Mouse (Mus musculus) forebrain, embryonic 11.5 days (tissue): ENCODE data around the gene 1810010H24Rik. TPM values are rescaled to one million over a fixed set of nuclear protein-coding genes. Genes with fewer than 3 reads are reported as not detected.

Experiments used
- ATAC-seq: fragments of 200-750 bp; cut with Nextera tagmentation; replicated peaks from 2 replicates; pipeline ENCODE4 v1.8.0; 2017; ENCODE audit warnings: moderate TSS enrichment; ENCODE audit not compliant: low FRiP score
- DNase-seq: peaks from one replicate; pipeline ENCODE4 v3.0.0-alpha.2; 2017; ENCODE audit warnings: low spot score
- H3K27ac ChIP-seq: fragments of 300-500 bp; sonication (generic); 2 replicates; pipeline ENCODE4 v1.5.1; 2014; ENCODE audit warnings: low read depth, low read length
- H3K27me3 ChIP-seq: fragments of 300-500 bp; sonication (generic); 2 replicates; pipeline ENCODE4 v1.6.1; 2014; ENCODE audit warnings: mild to moderate bottlenecking, low read length, mixed read lengths; ENCODE audit not compliant: control insufficient read depth, insufficient read depth
- H3K36me3 ChIP-seq: fragments of 300-500 bp; sonication (generic); 2 replicates; pipeline ENCODE4 v1.6.1; 2014; ENCODE audit warnings: mild to moderate bottlenecking, low read length, moderate library complexity, mixed read lengths; ENCODE audit not compliant: control insufficient read depth, insufficient read depth
- H3K4me1 ChIP-seq: fragments of 300-500 bp; sonication (generic); replicated peaks from 2 replicates; pipeline ENCODE4 v1.6.1; 2014; ENCODE audit warnings: low read length, mixed read lengths; ENCODE audit not compliant: control insufficient read depth, insufficient read depth
- H3K4me2 ChIP-seq: fragments of 300-500 bp; sonication (generic); 2 replicates; pipeline ENCODE4 v1.6.1; 2014; ENCODE audit warnings: low read depth, mild to moderate bottlenecking, low read length, moderate library complexity, mixed read lengths; ENCODE audit not compliant: severe bottlenecking
- H3K4me3 ChIP-seq: fragments of 300-500 bp; sonication (generic); 2 replicates; pipeline ENCODE4 v1.5.1; 2014; ENCODE audit warnings: low read depth, low read length
- H3K9ac ChIP-seq: fragments of 300-500 bp; sonication (generic); 2 replicates; pipeline ENCODE4 v1.6.1; 2014; ENCODE audit warnings: low read length
- H3K9me3 ChIP-seq: fragments of 300-500 bp; sonication (generic); 2 replicates; pipeline ENCODE4 v1.6.1; 2016; ENCODE audit warnings: low read length, mixed read lengths; ENCODE audit not compliant: control insufficient read depth
- WGBS: fragments of 180-500 bp; shearing (Covaris S2); extraction: QIAGEN DNeasy Blood & Tissue Kit; methylation state at CpG from one replicate; pipeline ENCODE4 v1.1.7; 2014; 5-methylcytosine and 5-hydroxymethylcytosine counted together
- polyA plus RNA-seq: library from polyadenylated mRNA; unstranded; fragments of >200 nt; fragmentation: Nextera tagmentation; extraction: Ambion mirVana; gene quantifications from 2 replicates; pipeline ENCODE4 v1.2.1, GENCODE M21; 2014

Gene 1810010H24Rik
- polyA plus RNA-seq, 1 experiment from 2014 or later = 2.5 TPM

DNA sequence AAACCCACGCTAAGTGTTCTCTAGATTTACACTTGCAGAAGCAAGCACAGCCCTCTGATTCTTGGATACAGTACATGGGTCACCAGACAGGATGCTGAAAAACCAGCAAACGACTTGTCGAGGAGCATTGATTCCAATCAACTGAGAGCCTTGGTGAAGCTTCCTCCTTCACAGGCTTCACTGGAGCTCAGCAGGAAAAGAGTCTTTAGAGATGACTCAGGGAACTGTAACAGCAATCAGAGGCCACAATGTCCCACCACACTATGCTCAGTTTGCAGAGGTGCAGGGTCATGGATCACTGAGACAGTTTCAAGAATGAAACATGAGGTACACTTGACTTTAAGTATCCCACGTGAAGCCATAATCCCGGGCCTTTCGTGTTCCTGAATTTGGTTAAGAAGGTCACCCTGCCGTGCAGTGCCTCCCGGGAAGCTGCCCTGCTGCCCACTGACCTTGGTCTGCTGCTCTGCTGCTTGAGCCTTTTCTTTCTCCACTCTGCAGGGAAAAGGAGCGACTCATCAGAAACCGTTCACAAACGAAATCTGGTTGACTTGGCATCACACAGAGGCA is 39.8 kb downstream of the 1810010H24Rik start:
- Histone ChIP-seq H3K27me3 (no peaks in the 10 kb centered on the region), H3K9ac (no peak overlapping the region), H3K4me3 (no peak overlapping the region), H3K36me3 (peaks cover 15% of the 10 kb centered on the region; the same call in 1 of the 2 replicates), H3K9me3 (no peaks in the 10 kb centered on the region), H3K4me1 (no peaks in the 10 kb centered on the region), H3K27ac (no peak overlapping the region), H3K4me2 (no peak overlapping the region)
- ATAC-seq = no peak
- no peak for DNase-seq
- 90% methylated on average over 11 of the region's 11 CpGs for WGBS

Other genes with a start within 250 kb of the 1810010H24Rik start
- gene Polg2, start 246.1 kb upstream of the 1810010H24Rik start, polyA plus RNA-seq = 8.9 and 9.1 TPM in 2 replicates
- gene Ddx5, start 236.5 kb upstream of the 1810010H24Rik start, polyA plus RNA-seq = 508 and 538 TPM in 2 replicates
- 20.8 and 23.0 TPM in 2 replicates for gene Cep95, start 236.4 kb upstream of the 1810010H24Rik start, polyA plus RNA-seq
- 18.9 and 20.1 TPM in 2 replicates for gene Smurf2, start 105.0 kb upstream of the 1810010H24Rik start, polyA plus RNA-seq
- 764 and 777 TPM in 2 replicates for gene Kpna2, start 26.1 kb upstream of the 1810010H24Rik start, polyA plus RNA-seq
- 49.6 and 50.6 TPM in 2 replicates for gene Bptf, start 106.4 kb downstream of the 1810010H24Rik start, polyA plus RNA-seq
- 75.0 and 76.8 TPM in 2 replicates for gene Nol11, start 163.7 kb downstream of the 1810010H24Rik start, polyA plus RNA-seq